Mouse (Mus musculus) megakaryocyte progenitor cell, adult 5-6 weeks (primary cell): ENCODE data around the gene Tmem236. TPM values are rescaled to one million over a fixed set of nuclear protein-coding genes. Genes with fewer than 3 reads are reported as not detected.

Experiments
- ATAC-seq: replicated peaks from 2 replicates; pipeline ENCODE4 v1.8.0; 2016; ENCODE audit warnings: mild to moderate bottlenecking, moderate TSS enrichment, inconsistent platforms; ENCODE audit not compliant: poor library complexity
- total RNA-seq, 2 experiments: library from RNA; stranded (forward) in 1 of 2; stranded (reverse) in 1 of 2; fragments of 157-497, 149-512 nt in 1 of 2; fragments of 200-1000 nt in 1 of 2; gene quantifications; 2 replicates each; pipeline versions ENCODE4 v1.2.3 to v1.2.4; 2015 to 2017

Gene Tmem236
- total RNA-seq, 2 experiments from 2014 or later, result 0.12 TPM; not detected in 1

- peak; percentile 42 for ATAC-seq
Observed at GRCm38 (mm10) chr2:14244157-14244556, 69.8 kb downstream of the Tmem236 start.

- peak; percentile 80 for ATAC-seq
Observed at GRCm38 (mm10) chr2:14244668-14245067, 70.3 kb downstream of the Tmem236 start.

GRCm38 (mm10) chr2:14249839-14250564 is 75.7 kb downstream of the Tmem236 start:
- peak; percentile 92 for ATAC-seq

- ATAC-seq, result peak; percentile 38
Observed at GRCm38 (mm10) chr2:14251938-14252337, 77.6 kb downstream of the Tmem236 start.

- ATAC-seq, result 0 out of 2 replicates have a peak, but pooled peaks have one; percentile 14
Observed at GRCm38 (mm10) chr2:14258345-14258850, 84.1 kb downstream of the Tmem236 start.

GRCm38 (mm10) chr2:14262090-14262489 is 87.8 kb downstream of the Tmem236 start:
- peak; percentile 55 for ATAC-seq

DNA sequence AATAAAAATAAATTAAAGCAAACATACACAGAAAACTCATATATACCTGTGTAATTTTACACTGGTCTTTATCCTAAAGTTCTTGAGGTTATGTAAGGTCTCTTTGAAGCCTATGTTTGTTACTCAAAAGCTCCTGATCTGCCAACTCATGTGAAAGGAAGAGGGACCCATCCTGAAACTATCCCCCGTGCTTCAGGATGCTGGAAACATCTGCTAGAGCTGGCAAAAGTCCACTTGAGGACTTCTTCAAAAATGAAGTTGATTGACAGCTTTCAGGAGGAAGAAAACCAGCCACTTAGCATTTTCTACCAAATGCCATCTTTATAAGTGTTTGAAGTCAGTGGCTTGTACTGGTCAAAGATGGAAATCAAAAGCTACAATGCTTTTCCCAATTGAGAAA is 94.8 kb downstream of the Tmem236 start:
- ATAC-seq, result peak; percentile 20

Other genes starting within 250 kb of the Tmem236 start
- gene Hacd1, start 118.4 kb upstream of the Tmem236 start, total RNA-seq (2015), result 51.4 and 53.4 TPM in 2 replicates
- gene Hacd1, start 118.4 kb upstream of the Tmem236 start, total RNA-seq (2017), result 73.5 and 79.3 TPM in 2 replicates
- 31.0 and 35.8 TPM in 2 replicates for gene Stam, start 100.4 kb upstream of the Tmem236 start, total RNA-seq (2015)
- 21.0 and 24.1 TPM in 2 replicates for gene Stam, start 100.4 kb upstream of the Tmem236 start, total RNA-seq (2017)
- gene Mrc1, start 54.9 kb downstream of the Tmem236 start, total RNA-seq (2015), result 0.85 and 1.4 TPM in 2 replicates
- gene Mrc1, start 54.9 kb downstream of the Tmem236 start, total RNA-seq (2017), result 1.4 and 2.1 TPM in 2 replicates
- not detected in 2 replicates for gene Slc39a12, start 213.8 kb downstream of the Tmem236 start, total RNA-seq (2015)
- not detected in 2 replicates for gene Slc39a12, start 213.8 kb downstream of the Tmem236 start, total RNA-seq (2017)